Mouse (Mus musculus) skeletal muscle tissue, adult 2 months (tissue): ENCODE data around the gene Siglecg.

ENCODE experiments used
- DNase-seq: peaks from one replicate; pipeline ENCODE4 v3.0.0-alpha.2; 2012; ENCODE audit warnings: low read depth, low spot score

Gene Siglecg

GRCm38 (mm10) chr7:43442684-43443083, 34.7 kb downstream of the Siglecg start:
- DNase-seq: no peak

GRCm38 (mm10) chr7:43443126-43443916, 35.3 kb downstream of the Siglecg start:
- DNase-seq: peak; percentile 83

- peak; percentile 98 for DNase-seq
Measured at GRCm38 (mm10) chr7:43443917-43444293, 35.9 kb downstream of the Siglecg start, which contains the start of the genes Etfb and Gm45233. Gene Etfb (plus strand): TSS chr7:43444083. Gene Gm45233 (plus strand): TSS chr7:43444128.

- DNase-seq: no peak
Measured at GRCm38 (mm10) chr7:43447801-43448200, 39.8 kb downstream of the Siglecg start.

GRCm38 (mm10) chr7:43448246-43448645, 40.2 kb downstream of the Siglecg start:
- DNase-seq: no peak

GRCm38 (mm10) chr7:43449811-43450210, 41.8 kb downstream of the Siglecg start:
- no peak for DNase-seq

- no peak for DNase-seq
Measured at GRCm38 (mm10) chr7:43451726-43452125, 43.7 kb downstream of the Siglecg start.

GRCm38 (mm10) chr7:43452609-43453008, 44.6 kb downstream of the Siglecg start:
- no peak for DNase-seq

GRCm38 (mm10) chr7:43453599-43454355, 45.8 kb downstream of the Siglecg start:
- no peak for DNase-seq

- no peak for DNase-seq
Measured at GRCm38 (mm10) chr7:43454371-43454770, 46.4 kb downstream of the Siglecg start.

- no peak for DNase-seq
Measured at GRCm38 (mm10) chr7:43462851-43463250, 54.8 kb downstream of the Siglecg start, which contains the start of gene Vsig10l. Gene Vsig10l (plus strand): TSS chr7:43463151.

GRCm38 (mm10) chr7:43463976-43464375, 56.0 kb downstream of the Siglecg start:
- DNase-seq: no peak

GRCm38 (mm10) chr7:43464864-43465343, 56.9 kb downstream of the Siglecg start:
- no peak for DNase-seq

- peak; percentile 72 for DNase-seq
Measured at GRCm38 (mm10) chr7:43465344-43466098, 57.5 kb downstream of the Siglecg start.

GRCm38 (mm10) chr7:43466099-43466694, 58.2 kb downstream of the Siglecg start:
- peak; percentile 52 for DNase-seq
